Mouse (Mus musculus): Measurements from ENCODE around the gene Muc1. TPM values are rescaled to one million over a fixed set of nuclear protein-coding genes. Genes with fewer than 3 reads are reported as not detected.
A peak's percentile ranks its signal among the peaks of the same experiment; 100 is the strongest.

The Muc1 gene
- polyA plus RNA-seq, 1 experiment from 2014 or later = 1.2 TPM

DNA sequence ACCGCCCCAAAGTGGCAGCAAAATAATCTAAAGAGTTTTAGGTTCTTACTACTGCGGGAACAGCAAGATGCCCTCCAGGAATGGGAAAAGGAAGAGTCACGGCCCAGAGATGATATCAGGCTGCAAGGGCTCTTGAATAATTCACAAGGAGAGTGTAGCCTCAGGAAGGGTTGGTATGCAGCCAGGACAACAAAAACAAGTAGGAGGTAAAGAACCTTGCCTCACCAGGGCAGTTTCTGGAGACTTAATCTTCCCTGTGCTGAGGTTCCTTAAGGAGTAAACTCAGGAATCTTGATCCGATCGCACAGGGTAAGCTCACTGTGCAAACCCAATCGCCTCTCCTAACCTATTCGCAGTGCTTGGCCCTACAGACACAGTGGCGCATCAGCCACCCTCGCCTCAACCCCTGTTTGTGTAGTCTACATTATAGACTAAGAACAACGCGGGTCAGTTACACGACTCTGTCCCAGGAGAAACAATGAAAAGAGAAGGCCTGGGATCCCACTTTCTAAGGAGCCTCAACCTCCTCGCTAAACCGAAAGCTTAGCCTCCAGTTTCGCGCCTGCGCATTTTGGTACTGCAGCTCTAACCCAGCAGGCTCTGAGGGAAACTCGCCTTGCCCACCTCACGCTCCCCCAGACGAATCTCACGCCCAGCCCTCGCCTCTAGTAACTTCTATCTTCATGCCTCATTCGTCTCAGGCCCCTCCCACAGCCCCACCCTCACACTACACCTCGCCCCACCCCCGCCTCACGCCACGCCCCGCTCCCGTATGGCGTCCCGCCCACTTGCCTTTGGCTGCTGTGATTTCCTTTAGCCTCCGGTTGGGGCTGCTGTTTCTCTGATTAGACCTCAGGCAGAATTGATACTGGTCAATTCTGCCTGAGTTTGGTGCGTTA is 32.6 kb upstream of the Muc1 start:
- 8% methylated on average over 33 of the region's 33 CpGs for WGBS
- ATAC-seq (ENCODE audit: low FRiP score, low read depth) = peak; percentile 95
- Histone ChIP-seq H3K4me1 (replicated peaks) (peaks cover 8% of the 10 kb centered on the region), H3K9ac (peak overlapping the region; percentile 41), H3K4me3 (peak overlapping the region; percentile 34), H3K4me2 (peak overlapping the region; percentile 60), H3K9me3 (no peaks in the 10 kb centered on the region), H3K27ac (replicated peaks) (peak overlapping the region; percentile 69), H3K27me3 (no peaks in the 10 kb centered on the region), H3K36me3 (no peaks in the 10 kb centered on the region)

DNA sequence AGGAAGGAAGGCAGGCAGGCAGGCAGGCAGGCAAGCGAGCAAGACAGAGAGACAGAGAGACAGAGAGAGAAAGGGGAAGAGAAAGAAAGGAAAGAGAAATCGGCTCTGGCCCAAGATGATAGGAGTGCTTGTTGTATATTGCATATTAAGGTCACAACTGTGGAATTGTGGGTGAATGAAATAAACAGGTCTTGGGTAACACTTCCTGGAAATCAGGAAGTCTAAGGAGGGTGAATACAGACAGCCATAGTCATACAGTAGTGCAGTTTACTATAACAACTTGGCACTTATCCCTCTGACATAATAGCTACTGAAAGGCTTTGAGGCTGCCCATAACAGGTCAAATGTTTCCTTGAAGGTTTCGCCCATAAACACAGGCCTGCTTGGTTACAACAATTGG is 29.0 kb upstream of the Muc1 start:
- H3K4me3 ChIP-seq = no peak overlapping the region
- H3K36me3 ChIP-seq = peaks cover 3% of the 10 kb centered on the region; the same call in 1 of the 2 replicates
- no peak overlapping the region for H3K4me2 ChIP-seq
- ATAC-seq (ENCODE audit: low FRiP score, low read depth) = no peak
- no peak overlapping the region for H3K9ac ChIP-seq
- H3K4me1 ChIP-seq (replicated peaks) = peaks cover 13% of the 10 kb centered on the region
- 82% methylated on average over 3 of the region's 3 CpGs for WGBS
- no peak overlapping the region for H3K27ac ChIP-seq (replicated peaks)
- no peaks in the 10 kb centered on the region for H3K27me3 ChIP-seq
- H3K9me3 ChIP-seq = no peaks in the 10 kb centered on the region

DNA sequence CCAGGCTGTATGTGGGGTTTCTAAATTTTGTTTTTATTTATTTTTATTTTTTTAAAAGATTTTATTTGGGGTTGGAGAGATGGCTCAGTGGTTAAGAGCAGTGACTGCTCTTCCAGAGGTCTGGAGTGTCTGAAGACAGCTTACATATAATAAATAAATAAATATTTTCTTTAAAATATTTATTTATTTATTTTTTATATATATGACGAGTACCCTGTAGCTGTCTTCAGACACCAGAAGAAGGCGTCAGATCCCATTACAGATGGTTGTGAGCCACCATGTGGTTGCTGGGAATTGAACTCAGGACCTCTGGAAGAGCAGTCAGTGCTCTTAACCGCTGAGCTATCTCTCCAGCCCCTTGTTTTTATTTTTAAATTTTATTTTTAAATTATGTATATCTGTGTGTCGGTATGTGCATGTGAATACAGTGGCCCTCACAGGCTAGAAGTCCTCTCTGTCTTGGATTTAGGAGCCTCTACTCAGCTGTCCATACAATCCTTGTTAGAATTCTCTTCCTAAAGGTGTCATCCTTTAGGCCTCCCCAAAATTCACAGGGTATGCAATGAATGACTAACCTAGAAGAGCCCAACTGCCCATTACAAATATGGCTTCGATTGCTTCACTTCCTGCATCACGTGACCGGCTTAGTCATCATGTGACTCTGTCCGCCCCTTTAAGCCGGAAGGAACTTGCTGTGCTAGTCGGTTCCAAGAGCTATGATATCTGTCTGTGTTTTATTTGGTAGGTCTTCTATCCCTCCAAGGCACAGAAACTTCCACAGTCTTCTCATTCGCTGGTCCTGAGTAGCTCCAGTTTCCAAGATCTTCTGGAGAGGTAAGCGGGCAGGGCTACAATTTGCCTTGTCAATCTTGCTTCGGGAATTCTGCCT is 26.4 kb upstream of the Muc1 start, which contains the start of gene Gba:
TSS of gene Gba (plus strand) at position 676 of the 889 bp plus-strand sequence.
- H3K36me3 ChIP-seq = peaks cover 21% of the 10 kb centered on the region
- WGBS = 26% methylated on average over 13 of the region's 13 CpGs
- peak within 1 kb of the TSS; percentile 68 for H3K4me2 ChIP-seq
- H3K9me3 ChIP-seq = no peaks in the 10 kb centered on the region
- H3K9ac ChIP-seq = peak within 1 kb of the TSS; percentile 52
- ATAC-seq (ENCODE audit: low FRiP score, low read depth) = peak; percentile 92
- H3K27ac ChIP-seq (replicated peaks) = 0 out of 2 replicates have a peak within 1 kb of the TSS, but pooled peaks have one; percentile 68
- peaks cover 5% of the 10 kb centered on the region for H3K4me1 ChIP-seq (replicated peaks)
- H3K4me3 ChIP-seq = peak within 1 kb of the TSS; percentile 56
- no peaks in the 10 kb centered on the region for H3K27me3 ChIP-seq

- 0 out of 2 replicates have a peak overlapping the region, but pooled peaks have one; percentile 68 for H3K27ac ChIP-seq (replicated peaks)
- no peaks in the 10 kb centered on the region for H3K9me3 ChIP-seq
- peak overlapping the region; percentile 52 for H3K9ac ChIP-seq
- peak; percentile 35; the same call in 1 of the 2 replicates for ATAC-seq (ENCODE audit: low FRiP score, low read depth)
- WGBS = 41% methylated on average over 5 of the region's 5 CpGs
- peak overlapping the region; percentile 56 for H3K4me3 ChIP-seq
- peaks cover 5% of the 10 kb centered on the region for H3K4me1 ChIP-seq (replicated peaks)
- peak overlapping the region; percentile 68 for H3K4me2 ChIP-seq
- H3K36me3 ChIP-seq = peaks cover 27% of the 10 kb centered on the region
- H3K27me3 ChIP-seq = no peaks in the 10 kb centered on the region
These were observed 25.7 kb upstream of the Muc1 start for GRCm38 (mm10) chr3:89203142-89203514.

- Histone ChIP-seq H3K4me1 (replicated peaks) (peaks cover 5% of the 10 kb centered on the region), H3K4me3 (no peak overlapping the region), H3K9ac (no peak overlapping the region), H3K36me3 (peaks cover 48% of the 10 kb centered on the region), H3K4me2 (no peak overlapping the region), H3K27me3 (no peaks in the 10 kb centered on the region), H3K9me3 (no peaks in the 10 kb centered on the region), H3K27ac (replicated peaks) (no peak overlapping the region)
- ATAC-seq (ENCODE audit: low FRiP score, low read depth) = no peak
- 95% methylated on average over 7 of the region's 7 CpGs for WGBS
These were observed 22.8 kb upstream of the Muc1 start for GRCm38 (mm10) chr3:89206079-89206478.

DNA sequence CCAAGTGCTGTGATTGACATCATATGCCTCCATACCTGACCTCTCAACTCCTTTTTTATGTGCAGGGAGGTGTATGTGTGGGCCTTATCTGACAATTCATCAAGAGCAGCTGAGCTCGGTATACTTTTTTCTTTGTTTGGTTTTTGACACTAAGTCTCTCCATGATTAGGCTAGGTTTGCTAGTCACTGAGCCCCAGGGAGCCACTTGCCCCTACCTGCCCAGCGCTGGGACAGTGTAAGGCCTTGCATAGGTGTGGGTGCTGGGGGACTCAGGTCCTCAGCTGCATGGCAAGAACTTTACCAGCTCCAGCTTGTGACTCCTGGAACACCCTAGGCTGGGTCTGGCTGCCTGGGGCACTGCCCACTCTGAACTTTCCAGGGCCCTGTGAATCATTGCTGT is 22.2 kb upstream of the Muc1 start:
- H3K9me3 ChIP-seq = no peaks in the 10 kb centered on the region
- H3K27ac ChIP-seq (replicated peaks) = no peak overlapping the region
- H3K4me1 ChIP-seq (replicated peaks) = peaks cover 11% of the 10 kb centered on the region
- no peak for ATAC-seq (ENCODE audit: low FRiP score, low read depth)
- peaks cover 48% of the 10 kb centered on the region for H3K36me3 ChIP-seq
- no peak overlapping the region for H3K9ac ChIP-seq
- no peaks in the 10 kb centered on the region for H3K27me3 ChIP-seq
- no peak overlapping the region for H3K4me3 ChIP-seq
- 84% methylated on average over 2 of the region's 2 CpGs for WGBS
- H3K4me2 ChIP-seq = no peak overlapping the region

GRCm38 (mm10) chr3:89208075-89208657 is 20.7 kb upstream of the Muc1 start:
- WGBS = 90% methylated on average over 13 of the region's 13 CpGs
- ATAC-seq (ENCODE audit: low FRiP score, low read depth) = no peak
- no peak overlapping the region for H3K4me2 ChIP-seq
- H3K9me3 ChIP-seq = no peaks in the 10 kb centered on the region
- H3K4me3 ChIP-seq = no peak overlapping the region
- H3K27me3 ChIP-seq = no peaks in the 10 kb centered on the region
- H3K36me3 ChIP-seq = peaks cover 48% of the 10 kb centered on the region
- H3K27ac ChIP-seq (replicated peaks) = no peak overlapping the region
- H3K4me1 ChIP-seq (replicated peaks) = peaks cover 25% of the 10 kb centered on the region
- H3K9ac ChIP-seq = no peak overlapping the region

GRCm38 (mm10) chr3:89208736-89209135 is 20.1 kb upstream of the Muc1 start:
- Histone ChIP-seq H3K4me1 (replicated peaks) (peaks cover 23% of the 10 kb centered on the region), H3K36me3 (peaks cover 48% of the 10 kb centered on the region), H3K4me2 (no peak overlapping the region), H3K27ac (replicated peaks) (no peak overlapping the region), H3K4me3 (no peak overlapping the region), H3K9ac (no peak overlapping the region), H3K27me3 (no peaks in the 10 kb centered on the region), H3K9me3 (no peaks in the 10 kb centered on the region)
- WGBS = 90% methylated on average over 6 of the region's 6 CpGs
- no peak for ATAC-seq (ENCODE audit: low FRiP score, low read depth)

- no peak for ATAC-seq (ENCODE audit: low FRiP score, low read depth)
- Histone ChIP-seq H3K9me3 (no peaks in the 10 kb centered on the region), H3K4me3 (no peak overlapping the region), H3K27me3 (no peaks in the 10 kb centered on the region), H3K9ac (no peak overlapping the region), H3K36me3 (peaks cover 46% of the 10 kb centered on the region), H3K4me2 (no peak overlapping the region), H3K4me1 (replicated peaks) (peaks cover 28% of the 10 kb centered on the region), H3K27ac (replicated peaks) (no peak overlapping the region)
- WGBS = 94% methylated on average over 7 of the region's 7 CpGs
These were observed 19.1 kb upstream of the Muc1 start for GRCm38 (mm10) chr3:89209731-89210130.

DNA sequence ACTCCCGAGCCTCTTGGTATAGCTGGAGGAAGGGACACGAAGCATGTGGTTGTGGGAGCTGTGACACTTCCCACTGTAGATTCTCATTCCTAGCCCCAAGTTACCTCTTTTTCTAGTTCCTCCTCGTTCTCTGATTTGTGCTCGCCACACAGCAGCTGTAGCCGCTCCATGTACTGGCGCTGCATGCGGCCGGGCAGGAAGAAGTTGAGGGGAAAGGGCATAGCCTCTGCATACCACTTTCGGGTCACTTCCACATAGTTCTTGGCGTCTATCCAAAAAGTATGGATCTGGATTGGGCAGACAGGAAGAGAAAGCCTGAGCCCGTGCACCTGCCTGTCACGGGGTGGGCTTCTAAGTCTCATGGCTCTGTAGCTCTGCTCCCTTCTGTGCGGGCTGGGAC is 18.7 kb upstream of the Muc1 start:
- Histone ChIP-seq H3K36me3 (peaks cover 43% of the 10 kb centered on the region), H3K27me3 (no peaks in the 10 kb centered on the region), H3K9ac (no peak overlapping the region), H3K4me2 (no peak overlapping the region), H3K4me3 (no peak overlapping the region), H3K4me1 (replicated peaks) (peaks cover 32% of the 10 kb centered on the region), H3K9me3 (no peaks in the 10 kb centered on the region), H3K27ac (replicated peaks) (no peak overlapping the region)
- WGBS = 89% methylated on average over 13 of the region's 13 CpGs
- ATAC-seq (ENCODE audit: low FRiP score, low read depth) = no peak

- no peak overlapping the region for H3K9ac ChIP-seq
- H3K36me3 ChIP-seq = peaks cover 43% of the 10 kb centered on the region
- H3K27ac ChIP-seq (replicated peaks) = no peak overlapping the region
- H3K27me3 ChIP-seq = no peaks in the 10 kb centered on the region
- H3K4me1 ChIP-seq (replicated peaks) = peaks cover 38% of the 10 kb centered on the region
- H3K9me3 ChIP-seq = no peaks in the 10 kb centered on the region
- no peak overlapping the region for H3K4me3 ChIP-seq
- no peak overlapping the region for H3K4me2 ChIP-seq
- no peak for ATAC-seq (ENCODE audit: low FRiP score, low read depth)
- 80% methylated on average over 7 of the region's 7 CpGs for WGBS
These were observed 18.1 kb upstream of the Muc1 start for GRCm38 (mm10) chr3:89210731-89211130.

Data from hindbrain, embryonic 15.5 days (tissue).